In genomic region chr11:120046553-120047191, GRCm38 (mm10) we compare ENCODE assay signal across 7 mouse cellular contexts. TPM values are rescaled to one million over a fixed set of nuclear protein-coding genes. Genes with fewer than 3 reads are reported as not detected.
DNase-seq lines count a peak whose midpoint lies in the region; ATAC-seq and TF ChIP-seq lines count a peak whose summit lies in the region.

Gene Aatk (minus strand): TSS chr11:120047167.

- peak; percentile 32; the same call in 1 of the 2 replicates for ATAC-seq in forebrain, embryonic 16.5 days
- peak; percentile 39; the same call in 1 of the 2 replicates for ATAC-seq in neural tube, embryonic 14.5 days (ENCODE audit: low read depth)
- ATAC-seq in activated CD4-positive, CD25-positive, alpha-beta regulatory T cell, adult 4 months: no peak

- 5% methylated on average over 63 of the region's 63 CpGs for WGBS in lung, adult 2 months
- WGBS in forebrain, embryonic 16.5 days: under 1% methylated on average over 55 of the region's 63 CpGs
- 2% methylated on average over 42 of the region's 63 CpGs for WGBS in neural tube, embryonic 14.5 days

- H3K4me1 ChIP-seq in lung, adult 2 months (ENCODE audit: control insufficient read depth, insufficient read depth, low read length): peaks cover 10% of the 10 kb centered on the region
- H3K4me1 ChIP-seq in brown adipose tissue, adult 24 weeks (ENCODE audit: control insufficient read depth, insufficient read depth, insufficient read length, low read length): peaks cover 9% of the 10 kb centered on the region
- H3K4me1 ChIP-seq in forebrain, embryonic 16.5 days (replicated peaks; ENCODE audit: control insufficient read depth, insufficient read depth, low read length): peaks cover 48% of the 10 kb centered on the region
- H3K4me1 ChIP-seq in neural tube, embryonic 14.5 days (ENCODE audit: control insufficient read depth, insufficient read depth, low read length): peaks cover 46% of the 10 kb centered on the region

- H3K4me3 ChIP-seq in lung, adult 2 months (replicated peaks; ENCODE audit: extremely low read depth, low read depth, low read length): peak within 1 kb of the TSS; percentile 63
- peak within 1 kb of the TSS; percentile 57 for H3K4me3 ChIP-seq in brown adipose tissue, adult 24 weeks (ENCODE audit: insufficient read depth, low read depth, low read length)
- peak within 1 kb of the TSS; percentile 79 for H3K4me3 ChIP-seq in forebrain, embryonic 16.5 days (replicated peaks; ENCODE audit: low read length)
- peak within 1 kb of the TSS; percentile 52 for H3K4me3 ChIP-seq in neural tube, embryonic 14.5 days (ENCODE audit: low read depth, low read length)

- peak within 1 kb of the TSS; percentile 20 for H3K27ac ChIP-seq in brown adipose tissue, adult 24 weeks (replicated peaks; ENCODE audit: low read depth, low read length)
- peak within 1 kb of the TSS; percentile 90 for H3K27ac ChIP-seq in forebrain, embryonic 16.5 days (ENCODE audit: low read length)
- H3K27ac ChIP-seq in neural tube, embryonic 14.5 days (ENCODE audit: low read depth, low read length): peak within 1 kb of the TSS; percentile 80

- peak within 1 kb of the TSS; percentile 92 for H3K9ac ChIP-seq in forebrain, embryonic 16.5 days (replicated peaks; ENCODE audit: low read depth, low read length)
- peak within 1 kb of the TSS; percentile 78 for H3K9ac ChIP-seq in neural tube, embryonic 14.5 days (replicated peaks; ENCODE audit: low read depth, low read length)

- no peaks in the 10 kb centered on the region for H3K27me3 ChIP-seq in forebrain, embryonic 16.5 days (replicated peaks; ENCODE audit: control insufficient read depth, insufficient read depth, low read length)
- H3K27me3 ChIP-seq in neural tube, embryonic 14.5 days (ENCODE audit: control insufficient read depth, insufficient read depth, low read length): no peaks in the 10 kb centered on the region

- intact Hi-C loops in left cerebral cortex, postnatal 36 days (cut with DNase I): loop anchor here (2.0 kb wide), 1 partner anchor 34 kb away; no protein-coding TSS in a partner anchor

- TF ChIP-seq CTCF in lung, adult 2 months (IDR thresholded peaks at IDR 0.05; ENCODE audit: insufficient read depth, low read length): no peak

- H3K9me3 ChIP-seq in forebrain, embryonic 16.5 days (ENCODE audit: control insufficient read depth, low read length): no peaks in the 10 kb centered on the region
- no peaks in the 10 kb centered on the region for H3K9me3 ChIP-seq in neural tube, embryonic 14.5 days (ENCODE audit: control insufficient read depth, low read length)

- peak within 1 kb of the TSS; percentile 84 for H3K4me2 ChIP-seq in forebrain, embryonic 16.5 days (ENCODE audit: low read length)
- H3K4me2 ChIP-seq in neural tube, embryonic 14.5 days (ENCODE audit: low read depth, low read length): peak within 1 kb of the TSS; percentile 85

- H3K36me3 ChIP-seq in forebrain, embryonic 16.5 days (ENCODE audit: control insufficient read depth, insufficient read depth): no peaks in the 10 kb centered on the region
- H3K36me3 ChIP-seq in neural tube, embryonic 14.5 days (ENCODE audit: control insufficient read depth, insufficient read depth, low read length): no peaks in the 10 kb centered on the region

- DNase-seq in lung, adult 2 months: no peak
- no peak for DNase-seq in lung, postnatal 25 days (ENCODE audit: low spot score)
- DNase-seq in left cerebral cortex, postnatal 36 days (ENCODE audit: low spot score in 2 of 2): peak; percentile 59 to 64

- TF ChIP-seq POLR2A in lung, adult 2 months (IDR thresholded peaks at IDR 0.05; ENCODE audit: borderline replicate concordance, extremely low read depth, low read depth, low read length): no peak

RNA-seq across cellular contexts. Expression of gene Aatk, which starts in this region (rescaled TPM):
- 28.9 and 38.7 TPM in 2 replicates for polyA plus RNA-seq in lung, adult 2 months (2012; rRNA removed)
- polyA plus RNA-seq in brown adipose tissue, adult 24 weeks (2012; ENCODE audit: insufficient read depth, insufficient read length, missing spikeins): 6.7 and 12.0 TPM in 2 replicates
- 21.6 and 28.1 TPM in 2 replicates for polyA plus RNA-seq in forebrain, embryonic 16.5 days (2015; fragmentation: Nextera tagmentation; extraction: Ambion mirVana)
- 100 to 1,000 TPM; 206 to 217 TPM for total RNA-seq in left cerebral cortex, postnatal 36 days (2021)
- polyA plus RNA-seq in neural tube, embryonic 14.5 days (2014; fragmentation: Nextera tagmentation; extraction: Ambion mirVana): 32.2 and 37.7 TPM in 2 replicates
- not detected for polyA plus RNA-seq in activated CD4-positive, CD25-positive, alpha-beta regulatory T cell, adult 4 months (2017; shearing (Covaris generic))

Comparison
In these comparisons a context has a peak if more than half of its experiments do, and no peak if none do; other contexts are left out.
1. DNase-seq: peak in left cerebral cortex, postnatal 36 days (2 of 2); none in lung, adult 2 months (single experiment) and lung, postnatal 25 days (single experiment).
2. H3K27ac ChIP-seq: peak in every context shown above with its lines; median percentile 90 in forebrain, embryonic 16.5 days; 80 in neural tube, embryonic 14.5 days; 20 in brown adipose tissue, adult 24 weeks.
3. Peak in every context shown above with its lines, with median percentiles within 50 percentile points of each other: H3K4me3 ChIP-seq.